Mouse (Mus musculus) lung, embryonic 14.5 days (tissue): ENCODE measurements around the gene Shroom2. TPM values are rescaled to one million over a fixed set of nuclear protein-coding genes. Genes with fewer than 3 reads are reported as not detected.
A peak's percentile ranks its signal among the peaks of the same experiment; 100 is the strongest.

Experiments used
- ATAC-seq: fragments of 200-750 bp; cut with Nextera tagmentation; 2 replicates; pipeline ENCODE4 v1.8.0; 2017; ENCODE audit warnings: mild to moderate bottlenecking, moderate TSS enrichment, moderate library complexity; ENCODE audit not compliant: insufficient read depth
- DNase-seq: peaks from one replicate; pipeline ENCODE4 v3.0.0-alpha.2; 2015
- H3K27ac ChIP-seq: fragments of 300-500 bp; sonication (generic); 2 replicates; pipeline ENCODE4 v1.5.1; 2014; ENCODE audit warnings: low read depth, mild to moderate bottlenecking, moderate library complexity
- H3K27me3 ChIP-seq: fragments of 300-500 bp; sonication (generic); 2 replicates; pipeline ENCODE4 v1.6.1; 2014; ENCODE audit warnings: low read length, control low read depth; ENCODE audit not compliant: insufficient read depth
- H3K36me3 ChIP-seq: fragments of 300-500 bp; sonication (generic); 2 replicates; pipeline ENCODE4 v1.6.1; 2014; ENCODE audit warnings: control low read depth; ENCODE audit not compliant: insufficient read depth
- H3K4me1 ChIP-seq: fragments of 300-500 bp; sonication (generic); 2 replicates; pipeline ENCODE4 v1.6.1; 2014; ENCODE audit warnings: antibody characterized with exemption, control low read depth; ENCODE audit not compliant: insufficient read depth
- H3K4me2 ChIP-seq: fragments of 300-500 bp; sonication (generic); 2 replicates; pipeline ENCODE4 v1.6.1; 2014; ENCODE audit warnings: mild to moderate bottlenecking
- H3K4me3 ChIP-seq: fragments of 300-500 bp; sonication (generic); 2 replicates; pipeline ENCODE4 v1.5.1; 2014; ENCODE audit warnings: low read depth, low read length
- H3K9ac ChIP-seq: fragments of 300-500 bp; sonication (generic); 2 replicates; pipeline ENCODE4 v1.6.1; 2014
- H3K9me3 ChIP-seq: fragments of 300-500 bp; sonication (generic); 2 replicates; pipeline ENCODE4 v1.6.1; 2016; ENCODE audit warnings: low read depth, low read length, control low read depth
- CTCF ChIP-seq: IDR thresholded peaks from 2 replicates; pipeline ENCODE4 v1.5.1; 2016; ENCODE audit warnings: antibody characterized with exemption, low read depth
- WGBS: fragments of 180-500 bp; shearing (Covaris S2); extraction: QIAGEN DNeasy Blood & Tissue Kit; methylation state at CpG from one replicate; pipeline ENCODE4 v1.1.7; 2014; 5-methylcytosine and 5-hydroxymethylcytosine counted together
- polyA plus RNA-seq: library from polyadenylated mRNA; unstranded; fragments of >200 nt; fragmentation: Nextera tagmentation; extraction: Ambion mirVana; gene quantifications from 2 replicates; pipeline ENCODE4 v1.2.1, GENCODE M21; 2014

The Shroom2 gene
- polyA plus RNA-seq, 1 experiment from 2014 or later, result 12.2 TPM

- Histone ChIP-seq H3K36me3 (no peaks in the 10 kb centered on the region), H3K9ac (peak overlapping the region; percentile 66), H3K4me1 (no peaks in the 10 kb centered on the region), H3K4me2 (peak overlapping the region; percentile 58), H3K9me3 (no peaks in the 10 kb centered on the region), H3K27me3 (peaks cover 8% of the 10 kb centered on the region; the same call in 1 of the 2 replicates), H3K27ac (peak overlapping the region; percentile 72), H3K4me3 (peak overlapping the region; percentile 60)
- WGBS, result 7% methylated on average over 42 of the region's 48 CpGs
- ATAC-seq (peak; percentile 93), DNase-seq (peak; percentile 82)
- TF ChIP-seq CTCF, result peak; percentile 46
Measured at GRCm38 (mm10) chrX:152769600-152770157, 414 bp upstream of the Shroom2 start.

DNA sequence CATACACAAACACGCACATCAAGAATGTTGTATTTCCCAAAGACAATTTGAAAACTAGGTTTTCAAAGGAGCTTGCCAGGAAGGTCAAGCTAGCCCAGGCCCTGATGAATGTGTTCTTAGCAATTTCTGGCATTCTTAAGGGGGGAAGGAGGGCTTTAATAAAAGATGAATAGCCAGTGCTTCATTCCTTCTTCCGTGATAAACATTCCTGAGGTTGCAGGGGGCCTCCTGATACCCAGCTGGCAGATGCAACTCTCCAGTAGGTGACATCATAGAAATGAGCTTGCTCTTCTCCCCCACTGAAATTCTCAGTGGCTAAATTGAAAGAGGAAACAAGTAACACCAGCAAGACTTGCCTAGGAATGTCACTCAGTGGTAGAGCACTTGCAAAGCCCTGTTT lies 5.1 kb downstream of the Shroom2 start:
- no peak for DNase-seq
- Histone ChIP-seq H3K27ac (no peak overlapping the region), H3K36me3 (no peaks in the 10 kb centered on the region), H3K4me3 (no peak overlapping the region), H3K4me2 (no peak overlapping the region), H3K9ac (no peak overlapping the region), H3K27me3 (peaks cover 4% of the 10 kb centered on the region; the same call in 1 of the 2 replicates), H3K9me3 (no peaks in the 10 kb centered on the region), H3K4me1 (no peaks in the 10 kb centered on the region)
- ATAC-seq, result no peak
- 40% methylated on average over 2 of the region's 2 CpGs for WGBS
- TF ChIP-seq CTCF, result no peak

DNA sequence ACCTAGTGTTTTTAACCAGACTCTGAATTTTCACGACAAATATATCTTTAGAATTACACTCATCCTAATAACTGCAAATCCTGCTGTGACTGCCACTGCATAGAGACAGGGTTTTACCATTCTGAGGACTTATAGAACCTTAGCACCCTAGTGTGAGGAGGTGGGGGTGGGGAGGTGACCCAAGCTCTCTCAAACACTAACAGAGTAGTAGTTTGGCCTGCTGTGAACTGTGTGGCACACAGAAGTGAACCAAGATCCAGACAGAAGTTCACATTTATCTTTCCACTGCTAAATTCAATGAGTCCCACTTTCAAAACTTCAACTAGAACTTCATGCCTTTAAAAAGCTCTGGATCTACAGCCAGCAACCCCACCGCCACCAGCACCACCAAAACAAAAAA lies 6.4 kb downstream of the Shroom2 start:
- H3K27ac ChIP-seq, result no peak overlapping the region
- H3K9ac ChIP-seq, result no peak overlapping the region
- ATAC-seq (no peak), DNase-seq (no peak)
- no peak overlapping the region for H3K4me3 ChIP-seq
- H3K27me3 ChIP-seq, result no peaks in the 10 kb centered on the region
- H3K4me2 ChIP-seq, result no peak overlapping the region
- H3K4me1 ChIP-seq, result no peaks in the 10 kb centered on the region
- 55% methylated on average over 2 of the region's 2 CpGs for WGBS
- no peaks in the 10 kb centered on the region for H3K9me3 ChIP-seq
- no peak for TF ChIP-seq CTCF
- H3K36me3 ChIP-seq, result no peaks in the 10 kb centered on the region

GRCm38 (mm10) chrX:152762437-152762836 lies 6.8 kb downstream of the Shroom2 start:
- DNase-seq, result no peak
- Histone ChIP-seq H3K4me1 (no peaks in the 10 kb centered on the region), H3K4me2 (no peak overlapping the region), H3K4me3 (no peak overlapping the region), H3K9me3 (no peaks in the 10 kb centered on the region), H3K27me3 (no peaks in the 10 kb centered on the region), H3K9ac (no peak overlapping the region), H3K36me3 (no peaks in the 10 kb centered on the region), H3K27ac (no peak overlapping the region)
- no peak for TF ChIP-seq CTCF
- no peak for ATAC-seq
- WGBS, result 63% methylated on average over 2 of the region's 2 CpGs

DNA sequence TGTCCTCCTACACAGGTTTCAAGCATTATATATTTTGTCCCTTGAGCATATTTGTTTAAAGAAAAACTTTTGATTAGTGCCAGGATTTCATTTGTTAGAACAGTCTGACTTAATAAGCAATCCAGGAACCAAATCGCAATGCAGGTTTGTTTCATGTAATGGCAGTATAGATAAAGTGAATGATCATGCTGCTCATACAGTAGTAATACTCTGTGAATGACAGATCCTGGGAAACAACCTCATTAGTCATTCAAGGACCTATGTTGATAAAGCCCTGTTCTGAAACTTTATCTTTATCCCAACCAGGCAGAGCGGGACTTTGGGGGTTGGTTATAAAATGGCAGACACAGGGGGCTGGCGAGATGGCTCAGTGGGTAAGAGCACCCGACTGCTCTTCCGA lies 13.0 kb downstream of the Shroom2 start:
- no peak overlapping the region for H3K27ac ChIP-seq
- WGBS, result 89% methylated on average over 5 of the region's 5 CpGs
- TF ChIP-seq CTCF, result no peak
- no peaks in the 10 kb centered on the region for H3K4me1 ChIP-seq
- no peaks in the 10 kb centered on the region for H3K27me3 ChIP-seq
- no peak overlapping the region for H3K4me3 ChIP-seq
- ATAC-seq (no peak), DNase-seq (no peak)
- no peak overlapping the region for H3K4me2 ChIP-seq
- no peaks in the 10 kb centered on the region for H3K9me3 ChIP-seq
- H3K9ac ChIP-seq, result no peak overlapping the region
- H3K36me3 ChIP-seq, result no peaks in the 10 kb centered on the region

DNA sequence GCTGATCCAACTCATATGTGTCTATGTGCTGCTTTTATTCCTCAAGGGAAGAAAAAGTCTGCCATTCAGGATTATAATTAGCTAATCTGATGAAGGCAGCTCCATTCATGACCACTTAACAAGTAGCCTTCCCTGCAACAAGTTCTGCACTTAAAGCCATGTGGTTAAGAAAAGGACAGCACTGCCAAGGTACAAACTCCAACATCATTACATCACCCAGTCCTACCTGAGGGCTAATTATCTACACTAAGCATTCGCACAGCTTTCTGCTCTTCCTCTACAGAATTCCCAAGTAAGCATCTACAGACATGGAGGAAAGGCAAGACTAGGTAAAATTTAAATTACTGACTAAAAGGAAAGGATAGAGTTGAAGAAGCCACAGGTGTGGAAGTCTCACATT lies 13.4 kb downstream of the Shroom2 start:
- no peak overlapping the region for H3K27ac ChIP-seq
- WGBS, result 90% methylated on average over 1 of the region's 1 CpGs
- H3K36me3 ChIP-seq, result no peaks in the 10 kb centered on the region
- TF ChIP-seq CTCF, result no peak
- no peak overlapping the region for H3K4me3 ChIP-seq
- ATAC-seq (no peak), DNase-seq (no peak)
- H3K4me2 ChIP-seq, result no peak overlapping the region
- no peaks in the 10 kb centered on the region for H3K27me3 ChIP-seq
- H3K9ac ChIP-seq, result no peak overlapping the region
- no peaks in the 10 kb centered on the region for H3K9me3 ChIP-seq
- no peaks in the 10 kb centered on the region for H3K4me1 ChIP-seq

GRCm38 (mm10) chrX:152745925-152746324 lies 23.3 kb downstream of the Shroom2 start:
- 77% methylated on average over 2 of the region's 2 CpGs for WGBS
- H3K4me2 ChIP-seq, result no peak overlapping the region
- H3K36me3 ChIP-seq, result no peaks in the 10 kb centered on the region
- H3K9ac ChIP-seq, result no peak overlapping the region
- H3K4me1 ChIP-seq, result no peaks in the 10 kb centered on the region
- no peaks in the 10 kb centered on the region for H3K27me3 ChIP-seq
- no peak overlapping the region for H3K4me3 ChIP-seq
- H3K9me3 ChIP-seq, result no peaks in the 10 kb centered on the region
- no peak for TF ChIP-seq CTCF
- no peak overlapping the region for H3K27ac ChIP-seq
- no peak for DNase-seq
- ATAC-seq, result no peak

GRCm38 (mm10) chrX:152743642-152744041 lies 25.6 kb downstream of the Shroom2 start:
- H3K27ac ChIP-seq, result no peak overlapping the region
- no peak for TF ChIP-seq CTCF
- no peaks in the 10 kb centered on the region for H3K9me3 ChIP-seq
- H3K27me3 ChIP-seq, result no peaks in the 10 kb centered on the region
- no peak overlapping the region for H3K4me3 ChIP-seq
- H3K4me1 ChIP-seq, result no peaks in the 10 kb centered on the region
- no peak overlapping the region for H3K9ac ChIP-seq
- H3K36me3 ChIP-seq, result no peaks in the 10 kb centered on the region
- DNase-seq (peak; percentile 37), ATAC-seq (peak; percentile 47; the same call in 1 of the 2 replicates)
- no peak overlapping the region for H3K4me2 ChIP-seq
